Mouse (Mus musculus) megakaryocyte, embryonic 14.5 days (primary cell): ENCODE measurements around the gene Elovl2. TPM values are rescaled to one million over a fixed set of nuclear protein-coding genes. Genes with fewer than 3 reads are reported as not detected.

Experiments
- H3K27me3 ChIP-seq: replicated peaks from 2 replicates; pipeline ENCODE3; 2012; ENCODE audit warnings: inconsistent platforms
- H3K36me3 ChIP-seq: replicated peaks from 2 replicates; pipeline ENCODE3; 2012; ENCODE audit warnings: low read length, inconsistent platforms, mixed read lengths
- H3K4me1 ChIP-seq: 2 replicates; pipeline ENCODE4 v1.6.1; 2012; ENCODE audit warnings: inconsistent platforms
- H3K4me3 ChIP-seq: replicated peaks from 2 replicates; pipeline ENCODE3; 2012; ENCODE audit warnings: moderate library complexity, mild to moderate bottlenecking, inconsistent platforms
- H3K9me3 ChIP-seq: 2 replicates; pipeline ENCODE4 v1.6.1; 2012; ENCODE audit warnings: inconsistent platforms
- FLI1 ChIP-seq: IDR thresholded peaks from 2 replicates; pipeline ENCODE4 v1.6.1; 2012; ENCODE audit warnings: low read length, inconsistent platforms, mixed read lengths
- GATA1 ChIP-seq: IDR thresholded peaks from 3 replicates; pipeline ENCODE4 v1.6.1; 2012; ENCODE audit warnings: mixed read lengths, low read length, inconsistent platforms, borderline replicate concordance
- polyA plus RNA-seq: library from polyadenylated mRNA; stranded (reverse); fragments of >175 nt; gene quantifications from 2 replicates; pipeline ENCODE4 v1.2.3, GENCODE M21; 2012; ENCODE audit warnings: low replicate concordance; ENCODE audit not compliant: insufficient read depth

Gene Elovl2
- polyA plus RNA-seq, 1 experiment, result not detected

GRCm38 (mm10) chr13:41153146-41153545 is 67.1 kb downstream of the Elovl2 start:
- TF ChIP-seq GATA1, result no peak
- no peak for TF ChIP-seq FLI1
- no peak overlapping the region for H3K4me3 ChIP-seq
- peaks cover 2% of the 10 kb centered on the region for H3K27me3 ChIP-seq

DNA sequence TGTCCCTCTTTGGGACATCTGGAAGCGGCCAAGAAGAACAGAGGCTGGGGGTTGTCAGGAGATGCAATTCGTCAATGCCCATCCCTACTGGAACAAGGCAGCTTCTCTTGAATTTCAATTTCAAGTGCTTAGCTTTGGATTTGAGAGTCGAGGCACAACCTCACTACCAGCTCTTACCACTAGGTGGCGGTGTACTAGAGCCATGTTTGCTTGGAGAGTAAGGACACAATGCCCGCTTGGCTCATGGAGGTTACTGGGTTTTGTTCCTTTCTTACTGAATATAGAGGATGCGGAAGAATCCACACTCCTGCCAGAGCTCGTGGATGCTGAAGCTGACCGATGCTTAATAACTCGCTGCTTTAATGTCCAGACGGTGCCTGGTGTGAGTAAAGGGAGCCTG is 73.9 kb downstream of the Elovl2 start:
- Histone ChIP-seq H3K27me3 (no peaks in the 10 kb centered on the region), H3K9me3 (no peaks in the 10 kb centered on the region), H3K36me3 (no peaks in the 10 kb centered on the region), H3K4me3 (no peak overlapping the region), H3K4me1 (no peaks in the 10 kb centered on the region)
- no peak for TF ChIP-seq GATA1
- TF ChIP-seq FLI1, result no peak

More at GRCm38 (mm10) chr13:41153146-41153545, 67.1 kb downstream of the Elovl2 start:
- no peaks in the 10 kb centered on the region for H3K9me3 ChIP-seq
- H3K36me3 ChIP-seq, result no peaks in the 10 kb centered on the region
- H3K4me1 ChIP-seq, result no peaks in the 10 kb centered on the region

- Histone ChIP-seq H3K27me3 (no peaks in the 10 kb centered on the region), H3K9me3 (no peaks in the 10 kb centered on the region), H3K4me1 (no peaks in the 10 kb centered on the region), H3K4me3 (no peak overlapping the region), H3K36me3 (no peaks in the 10 kb centered on the region)
- no peak for TF ChIP-seq GATA1
- no peak for TF ChIP-seq FLI1
These were observed 74.7 kb downstream of the Elovl2 start for GRCm38 (mm10) chr13:41145433-41145970.

DNA sequence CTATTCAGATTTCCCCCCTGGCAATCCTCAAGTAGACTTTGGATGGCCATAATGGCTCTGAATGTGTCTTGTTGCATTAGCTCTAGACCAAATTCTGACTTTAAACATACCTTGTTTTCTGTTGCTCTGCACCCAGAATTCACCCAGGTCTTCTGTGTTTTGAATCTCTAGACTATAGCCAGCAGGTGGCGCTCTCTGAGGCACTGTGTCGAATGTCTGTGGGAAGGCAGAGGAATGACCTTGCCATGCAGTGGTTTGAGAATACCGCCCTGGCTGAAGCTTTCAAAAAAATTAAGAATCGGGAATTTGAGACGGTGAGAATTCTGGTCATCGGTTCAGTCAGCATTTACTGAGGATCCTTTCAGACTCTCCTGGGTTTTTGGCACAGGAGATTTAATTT is 85.3 kb downstream of the Elovl2 start:
- H3K36me3 ChIP-seq, result no peaks in the 10 kb centered on the region
- peaks cover 5% of the 10 kb centered on the region for H3K27me3 ChIP-seq
- no peak for TF ChIP-seq GATA1
- TF ChIP-seq FLI1, result no peak
- H3K4me3 ChIP-seq, result no peak overlapping the region
- no peaks in the 10 kb centered on the region for H3K4me1 ChIP-seq
- H3K9me3 ChIP-seq, result no peaks in the 10 kb centered on the region

Other genes starting within 250 kb of the Elovl2 start
- 12.4 and 51.1 TPM in 2 replicates for gene Pak1ip1, start 219.4 kb downstream of the Elovl2 start, polyA plus RNA-seq
- 53.2 and 191 TPM in 2 replicates for gene Tmem14c, start 204.1 kb downstream of the Elovl2 start, polyA plus RNA-seq
- gene Mak, start 140.7 kb downstream of the Elovl2 start, polyA plus RNA-seq, result not detected in 2 replicates
- gene Gcm2, start 109.4 kb downstream of the Elovl2 start, polyA plus RNA-seq, result not detected in 2 replicates
- not detected in 2 replicates for gene Sycp2l, start 106.1 kb downstream of the Elovl2 start, polyA plus RNA-seq
- gene Smim13, start 29.4 kb upstream of the Elovl2 start, polyA plus RNA-seq, result 0.67 and 4.8 TPM in 2 replicates
- gene Gm17364, start 53.6 kb upstream of the Elovl2 start, polyA plus RNA-seq, result not detected in 2 replicates